Mouse (Mus musculus) brain, embryonic 14.5 days (tissue): ENCODE results near the gene Rgl1. TPM values are rescaled to one million over a fixed set of nuclear protein-coding genes. Genes with fewer than 3 reads are reported as not detected.

Experiments used
- DNase-seq: peaks from one replicate; pipeline ENCODE4 v3.0.0-alpha.2; 2011; ENCODE audit warnings: low read depth
- CTCF ChIP-seq: fragments of 200-500 bp; IDR thresholded peaks from 2 replicates; pipeline ENCODE4 v1.5.1; 2012; ENCODE audit warnings: inconsistent platforms, mild to moderate bottlenecking, moderate library complexity, borderline replicate concordance; ENCODE audit not compliant: insufficient read depth, insufficient read length; ENCODE audit errors: extremely low read depth
- POLR2A ChIP-seq: fragments of 200-500 bp; IDR thresholded peaks from 2 replicates; pipeline ENCODE4 v1.6.1; 2012; ENCODE audit warnings: mild to moderate bottlenecking, inconsistent platforms, borderline replicate concordance; ENCODE audit not compliant: poor library complexity, insufficient read depth, insufficient read length, severe bottlenecking; ENCODE audit errors: extremely low read depth
- polyA plus RNA-seq: library from polyadenylated mRNA; depleted of rRNA; stranded (reverse); fragments of >200 nt; gene quantifications from 2 replicates; pipeline ENCODE4 v1.2.3, GENCODE M21; 2012

Rgl1 gene
- polyA plus RNA-seq, 1 experiment = 14.1 TPM

DNA sequence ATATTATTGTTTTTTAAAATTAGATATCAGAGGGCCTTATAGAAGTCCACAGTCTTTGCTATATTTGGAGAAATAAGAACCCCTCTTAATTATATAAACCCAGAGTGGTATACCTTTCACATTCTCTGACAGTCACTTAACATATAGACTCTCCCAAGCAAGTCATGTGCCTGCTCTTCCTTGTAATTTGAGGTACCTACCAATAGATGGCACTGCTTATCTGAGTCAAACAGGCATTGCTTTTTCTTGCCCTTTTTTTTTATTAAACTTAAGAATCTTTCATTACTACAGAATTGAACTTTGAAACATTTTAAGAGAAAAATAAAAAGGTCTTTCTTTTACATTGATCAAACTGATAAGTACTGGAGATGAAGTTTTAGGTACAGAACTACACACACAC lies 41.9 kb downstream of the Rgl1 start:
- no peak for DNase-seq
- TF ChIP-seq POLR2A (no peak), CTCF (no peak)

DNA sequence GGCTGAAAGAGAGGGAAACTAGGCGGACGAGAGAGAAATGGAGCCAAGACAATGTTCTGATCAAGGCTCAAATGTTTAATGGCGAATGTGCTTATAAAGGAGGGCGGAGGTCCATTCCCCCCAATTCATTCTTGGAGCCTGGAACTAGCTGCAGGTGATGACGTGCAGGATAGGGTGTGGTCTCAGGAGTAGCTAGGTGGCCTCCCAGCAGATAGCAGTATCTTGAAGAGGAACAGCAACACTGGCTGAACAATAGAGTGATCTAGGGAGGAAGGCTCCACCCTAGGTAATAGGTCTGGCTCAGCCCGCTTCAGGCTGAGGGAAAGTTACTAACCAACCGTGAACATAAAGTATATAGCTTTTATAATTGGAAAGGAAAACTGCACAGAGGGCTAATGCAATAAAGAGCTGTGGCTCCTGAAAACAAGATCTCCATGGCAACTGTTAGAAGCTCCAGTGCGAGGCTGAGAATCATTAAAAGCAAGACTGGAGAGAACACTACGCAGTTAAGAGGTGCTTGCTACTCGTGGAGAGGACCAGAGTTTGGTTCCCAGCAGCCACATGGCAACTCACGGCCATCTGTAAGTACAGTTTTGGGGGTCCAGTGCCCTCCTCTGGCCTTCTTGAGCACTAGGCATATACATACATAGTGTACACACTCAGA lies 44.5 kb downstream of the Rgl1 start:
- DNase-seq = peak; percentile 10
- no peak for TF ChIP-seq POLR2A
- no peak for TF ChIP-seq CTCF

DNA sequence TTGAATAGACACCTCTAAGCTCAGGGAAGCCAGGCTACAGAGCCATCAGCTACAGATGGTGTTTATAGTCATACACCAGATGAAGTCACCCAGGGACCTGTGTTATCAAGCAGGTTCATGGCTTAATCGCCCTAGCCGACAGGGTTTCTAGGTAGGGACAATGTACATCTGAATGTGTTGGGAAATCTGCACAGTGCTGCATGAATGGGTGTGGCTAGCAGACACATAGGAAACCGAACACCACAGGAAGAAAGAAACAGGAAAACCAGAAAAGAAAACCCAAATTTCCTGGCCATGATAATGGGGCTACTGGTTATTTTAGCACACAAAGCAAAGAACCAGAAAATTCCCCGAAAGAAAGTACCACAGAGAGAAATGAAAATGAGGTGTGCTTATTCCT lies 45.2 kb downstream of the Rgl1 start:
- TF ChIP-seq CTCF (no peak), POLR2A (no peak)
- no peak for DNase-seq

DNA sequence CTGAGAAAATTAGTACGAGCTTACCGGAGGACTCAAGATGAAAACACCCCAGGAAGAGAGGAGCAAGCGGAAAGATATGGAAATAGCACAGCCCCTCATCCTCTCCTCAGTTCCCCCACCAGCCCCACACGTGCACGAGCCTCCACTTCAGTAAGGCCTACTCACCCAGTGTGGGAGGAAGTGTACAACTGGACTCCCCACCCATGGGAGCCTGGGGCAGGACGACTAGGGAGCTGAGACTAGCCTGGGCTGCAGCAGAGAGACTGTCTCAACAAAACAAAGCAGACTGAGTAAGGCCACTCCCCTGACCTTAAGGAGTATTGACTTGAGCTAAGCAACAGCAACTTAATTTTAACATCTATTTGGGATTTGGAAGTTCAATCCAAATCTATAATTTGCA lies 48.0 kb downstream of the Rgl1 start:
- no peak for DNase-seq
- no peak for TF ChIP-seq CTCF
- TF ChIP-seq POLR2A = no peak

DNA sequence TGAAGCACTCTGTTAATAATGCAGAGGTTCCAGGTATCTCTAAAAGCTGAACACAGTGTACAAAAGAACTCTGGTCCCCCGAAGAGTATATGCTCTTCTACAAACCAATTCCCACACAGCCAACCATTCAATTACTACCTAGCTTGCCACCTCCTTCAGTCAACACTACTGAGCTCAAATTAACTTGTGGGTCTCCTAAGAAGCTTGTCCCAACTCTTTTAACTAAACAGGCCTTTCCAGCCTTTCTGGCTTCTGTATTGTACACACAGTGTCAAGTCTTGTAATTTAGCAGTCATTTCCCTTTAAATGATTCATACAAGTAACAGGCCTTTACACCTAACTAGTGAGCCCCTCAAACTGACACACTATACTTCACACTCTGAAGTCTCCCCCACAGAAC lies 48.8 kb downstream of the Rgl1 start:
- no peak for DNase-seq
- TF ChIP-seq POLR2A (no peak), CTCF (no peak)

DNA sequence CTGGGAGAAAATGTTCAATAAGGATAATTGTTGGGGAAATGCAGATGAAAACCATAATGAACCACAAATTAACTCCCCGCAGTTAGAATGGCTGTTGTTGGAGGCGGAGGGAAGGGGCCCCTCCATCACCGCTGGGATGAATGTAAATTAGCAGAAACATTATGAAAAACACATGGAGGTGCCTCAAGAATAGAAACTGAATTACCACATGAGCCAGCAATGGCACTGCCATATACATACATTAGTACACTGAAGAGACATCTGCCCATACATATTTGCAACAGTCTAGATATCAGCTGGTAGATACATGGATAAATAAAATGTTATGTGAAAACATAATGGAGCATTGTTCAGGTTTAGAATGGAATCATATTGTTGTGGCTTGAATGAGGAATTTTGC lies 51.7 kb downstream of the Rgl1 start:
- DNase-seq = peak; percentile 50
- TF ChIP-seq CTCF (no peak), POLR2A (no peak)

DNA sequence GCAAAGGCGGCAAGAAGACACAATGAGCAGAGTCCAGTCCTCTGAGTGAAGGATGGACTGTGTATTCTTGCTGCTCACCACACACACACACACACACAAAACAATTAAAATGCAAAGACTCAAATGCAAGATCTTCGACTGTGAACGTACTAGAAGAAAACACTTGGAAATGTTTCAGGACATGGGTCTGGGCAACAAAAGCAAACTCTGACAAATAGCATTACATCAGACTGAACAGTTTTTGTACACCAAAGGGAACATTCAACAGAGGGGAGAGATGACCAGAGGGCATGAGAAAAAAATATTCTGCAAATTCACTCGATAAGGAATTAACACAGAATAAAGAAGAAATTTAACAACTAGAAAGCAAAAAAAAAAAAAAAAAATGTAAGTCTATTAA lies 52.2 kb downstream of the Rgl1 start:
- TF ChIP-seq CTCF (no peak), POLR2A (no peak)
- peak; percentile 62 for DNase-seq

DNA sequence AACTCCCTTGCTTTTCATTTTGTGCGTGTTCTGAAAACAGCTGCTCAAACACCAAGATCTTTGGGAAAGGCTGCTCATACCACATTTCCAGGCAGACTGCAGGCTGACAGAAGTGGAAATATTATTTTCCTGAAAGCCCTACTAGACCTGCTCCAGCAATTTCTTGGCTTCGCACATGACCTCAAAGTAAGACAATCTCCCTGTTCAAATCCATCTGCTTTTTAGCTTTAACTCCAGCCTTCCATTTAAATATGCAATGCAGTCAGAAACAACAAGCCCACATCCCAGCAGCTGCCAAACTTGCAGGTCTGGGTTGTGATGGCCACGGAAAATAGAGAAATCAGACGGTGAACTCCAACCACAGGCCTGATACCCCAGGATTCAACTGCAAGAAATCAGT lies 55.1 kb downstream of the Rgl1 start:
- no peak for DNase-seq
- TF ChIP-seq POLR2A (no peak), CTCF (no peak)

DNA sequence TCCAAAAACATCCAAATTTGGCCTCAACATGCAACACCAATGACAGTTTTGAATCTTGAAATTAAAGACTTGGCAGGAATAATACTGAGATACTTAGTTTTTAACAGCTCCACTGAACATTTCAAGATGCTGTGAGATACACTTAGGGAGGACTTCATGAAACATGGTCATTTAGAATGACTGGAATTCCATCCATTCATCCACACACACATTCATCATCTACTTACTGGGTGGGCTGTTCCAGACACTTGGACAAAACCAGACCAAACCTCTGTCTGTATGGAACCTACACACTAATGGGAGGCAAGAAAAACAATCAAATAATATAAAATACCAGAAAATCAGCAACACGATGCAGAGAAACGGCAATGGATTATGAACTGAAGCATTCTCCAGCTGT lies 58.6 kb downstream of the Rgl1 start:
- TF ChIP-seq CTCF (no peak), POLR2A (no peak)
- DNase-seq = no peak

DNA sequence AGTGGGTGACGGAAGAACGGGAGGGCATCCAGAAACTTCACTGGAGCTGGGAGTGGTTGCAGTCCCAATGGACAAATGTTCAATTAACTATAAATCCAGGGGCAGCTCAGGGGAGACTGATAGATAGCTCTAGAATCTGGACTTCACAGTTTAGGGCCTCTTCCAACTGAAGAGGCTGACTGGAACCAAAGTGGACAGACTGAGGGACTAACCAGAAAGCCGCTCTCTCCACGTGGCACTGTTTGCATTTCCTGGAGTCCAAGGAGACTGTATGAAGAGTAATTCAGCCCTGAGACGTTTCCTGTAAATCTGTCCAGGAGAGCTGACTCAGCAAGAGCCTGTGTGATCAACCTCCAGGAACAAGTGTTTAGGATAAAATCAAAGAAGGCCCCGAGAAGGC lies 62.2 kb downstream of the Rgl1 start:
- no peak for TF ChIP-seq POLR2A
- no peak for TF ChIP-seq CTCF
- no peak for DNase-seq

DNA sequence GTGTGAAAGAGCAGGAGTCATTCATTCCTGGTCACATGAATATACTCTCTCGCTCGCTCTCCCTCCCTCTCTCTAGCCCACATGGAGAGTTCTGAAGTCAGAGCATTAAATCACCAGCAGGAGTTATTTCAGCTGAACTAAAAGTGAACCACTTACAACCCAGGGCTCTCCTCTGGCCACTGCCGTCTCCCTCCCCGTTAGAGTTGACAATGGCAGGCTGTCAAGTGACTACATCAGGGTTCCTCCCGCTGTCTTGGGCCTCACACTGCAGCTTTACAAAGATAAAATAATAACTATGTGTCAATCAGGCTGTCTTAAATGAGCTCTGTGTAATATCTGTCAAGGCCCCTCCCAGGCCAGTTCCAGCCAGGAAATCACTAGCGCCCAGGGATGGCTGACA lies 63.2 kb downstream of the Rgl1 start:
- TF ChIP-seq CTCF (no peak), POLR2A (no peak)
- DNase-seq = peak; percentile 61

DNA sequence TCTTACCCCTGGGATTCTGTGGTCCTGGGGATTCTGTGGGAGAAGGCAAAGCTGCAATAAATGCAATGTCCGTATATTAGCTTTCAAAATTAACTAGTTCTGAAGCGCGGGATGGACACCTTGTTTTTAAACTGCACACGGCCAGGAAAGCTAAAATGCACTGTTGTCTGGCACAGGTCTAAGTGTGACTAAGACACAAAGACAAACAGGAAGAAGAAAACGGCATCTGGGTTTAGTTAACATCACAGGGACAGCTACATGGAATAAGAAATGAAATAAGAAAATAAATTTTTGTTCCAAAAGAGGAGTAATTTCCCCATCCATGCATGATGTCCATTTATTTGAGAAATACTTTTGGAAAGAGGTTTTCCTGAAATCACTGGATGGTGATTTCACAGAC lies 65.1 kb downstream of the Rgl1 start:
- no peak for DNase-seq
- TF ChIP-seq CTCF (no peak), POLR2A (no peak)
